Mouse (Mus musculus): Measurements from ENCODE around the gene Rnase1.

Rnase1 gene

DNA sequence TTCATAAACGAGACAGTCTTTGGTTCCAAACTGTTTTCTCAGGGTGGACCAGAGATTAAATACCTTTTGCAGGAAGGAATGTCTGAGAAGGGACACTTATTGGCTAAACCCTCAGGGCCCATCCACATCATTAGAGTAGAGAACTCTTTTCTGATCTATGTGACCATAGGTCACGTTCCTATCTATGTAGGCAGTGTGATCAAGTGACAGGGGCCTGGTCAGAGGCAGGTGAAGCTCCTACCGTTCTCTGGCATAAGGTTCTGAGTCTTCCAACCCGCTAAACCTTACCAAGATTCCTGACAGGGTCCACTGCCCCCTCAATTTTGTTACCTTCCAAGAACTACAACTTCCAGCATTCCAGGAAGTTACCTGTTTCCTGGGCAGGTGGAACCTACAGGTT, 4.5 kb downstream of the Rnase1 start:
- no peak for DNase-seq (ENCODE audit: low spot score)

DNA sequence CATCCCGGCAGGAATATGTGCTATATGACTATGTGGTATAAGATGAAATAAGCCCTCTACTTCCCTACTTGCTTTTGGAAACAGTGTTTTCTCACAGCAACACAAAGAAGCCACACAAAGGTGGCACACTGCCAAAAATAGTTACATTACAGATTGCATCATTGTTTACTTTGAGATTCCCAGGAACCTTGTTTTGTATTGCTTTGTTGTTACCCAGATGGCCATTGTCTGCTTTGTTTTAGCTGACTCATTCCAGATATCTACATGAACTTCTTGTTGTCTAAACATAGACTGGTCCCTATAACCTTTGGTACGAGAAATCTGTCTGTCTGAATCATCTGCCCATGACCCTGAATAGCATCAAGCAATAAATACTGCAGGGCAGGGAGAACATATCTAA, 6.2 kb downstream of the Rnase1 start:
- no peak for DNase-seq (ENCODE audit: low spot score)

DNA sequence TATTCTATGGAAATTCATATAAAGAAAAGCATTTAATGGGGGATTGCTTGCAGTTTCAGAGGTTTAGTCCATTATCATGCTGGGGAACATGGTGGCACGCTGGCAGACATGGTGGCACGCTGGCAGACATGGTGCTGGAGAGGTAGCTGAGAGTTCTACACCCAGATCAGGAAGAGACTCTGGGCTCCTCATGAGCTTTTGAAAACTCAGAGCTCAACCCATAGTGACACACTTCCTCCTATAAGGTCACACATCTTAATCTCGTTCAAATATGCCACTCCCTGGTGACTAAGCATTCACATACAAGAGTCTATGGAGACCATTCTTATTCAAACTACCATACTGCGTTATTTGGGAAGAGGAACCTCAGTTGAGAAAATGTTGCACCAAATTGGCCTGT, 14.2 kb downstream of the Rnase1 start:
- no peak for DNase-seq (ENCODE audit: low spot score)

DNA sequence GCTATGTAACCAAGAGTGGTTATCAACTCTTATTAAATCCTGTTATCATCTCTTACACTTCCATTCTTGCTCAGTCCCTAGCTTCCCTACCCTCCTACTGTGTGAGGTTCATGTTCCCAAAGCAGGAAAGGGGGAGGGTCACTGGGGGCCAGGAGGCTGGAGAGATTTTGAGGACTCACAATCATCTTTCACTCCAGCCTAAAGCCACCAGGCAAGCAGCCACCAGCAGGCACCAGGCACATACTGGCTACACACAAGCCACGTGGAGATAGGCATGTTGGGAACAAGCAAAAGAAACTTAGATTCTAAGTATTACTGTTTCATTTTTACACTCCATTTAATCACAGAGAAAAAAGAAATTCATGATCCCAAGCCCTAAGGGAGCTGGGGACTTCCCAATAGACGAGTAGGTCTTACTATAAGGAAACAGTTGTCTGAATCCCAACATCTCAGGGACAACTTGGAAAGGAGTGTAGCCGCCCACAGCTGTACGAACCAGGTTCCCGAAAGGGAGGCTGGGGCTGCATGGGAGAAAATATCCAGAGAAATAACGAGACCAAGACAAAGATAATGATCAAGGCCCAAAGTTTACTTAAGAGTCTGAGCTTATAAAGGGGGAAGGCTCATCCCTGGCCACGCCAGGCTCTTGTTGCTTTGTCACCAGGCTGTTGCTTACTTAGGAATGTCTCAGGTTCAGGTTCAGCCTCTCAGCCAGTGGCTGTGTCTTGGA, 15.3 kb downstream of the Rnase1 start:
- no peak for DNase-seq (ENCODE audit: low spot score)

DNA sequence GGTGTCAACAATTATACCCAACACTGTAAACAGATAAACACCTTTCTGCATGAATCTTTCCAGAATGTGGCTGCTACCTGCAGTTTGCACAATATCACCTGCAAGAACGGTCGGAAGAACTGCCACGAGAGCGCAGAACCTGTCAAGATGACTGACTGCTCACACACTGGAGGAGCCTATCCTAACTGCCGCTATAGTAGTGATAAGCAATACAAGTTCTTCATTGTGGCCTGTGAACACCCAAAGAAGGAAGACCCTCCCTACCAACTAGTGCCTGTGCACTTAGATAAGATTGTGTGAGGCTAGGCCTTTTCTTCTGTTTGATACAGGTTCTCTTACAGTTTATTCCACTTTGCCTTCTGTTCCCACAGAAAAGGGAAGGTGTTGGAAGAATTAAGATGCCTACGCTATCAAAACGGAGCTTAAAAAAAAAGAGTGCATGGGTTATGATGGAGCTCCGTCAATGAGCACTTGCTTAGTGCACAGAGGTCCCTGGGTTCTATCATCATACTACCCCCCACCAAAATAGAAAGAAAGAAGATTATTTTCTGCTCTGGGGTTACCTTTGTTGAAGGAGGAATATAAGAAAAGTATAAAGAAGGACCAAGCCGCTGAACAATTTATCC, 16.2 kb downstream of the Rnase1 start:
- DNase-seq (ENCODE audit: low spot score): no peak

DNA sequence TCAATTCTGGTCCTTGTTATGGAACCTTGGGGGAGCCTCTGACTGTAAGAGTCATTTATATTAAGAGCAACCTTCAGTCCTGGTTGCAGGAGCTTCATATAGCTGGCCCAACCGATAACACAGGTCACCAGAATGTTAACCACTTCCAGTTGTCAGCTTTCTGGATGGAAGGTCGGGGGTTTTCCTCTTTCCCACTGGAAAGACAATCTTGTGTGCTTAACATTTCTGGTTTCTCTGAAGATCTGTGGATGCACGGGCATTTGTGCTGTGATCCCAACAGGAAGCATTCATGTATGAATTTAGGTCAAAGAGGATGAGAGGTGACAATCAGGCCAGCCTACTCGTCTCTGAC, 17.0 kb downstream of the Rnase1 start:
- no peak for DNase-seq (ENCODE audit: low spot score)

DNA sequence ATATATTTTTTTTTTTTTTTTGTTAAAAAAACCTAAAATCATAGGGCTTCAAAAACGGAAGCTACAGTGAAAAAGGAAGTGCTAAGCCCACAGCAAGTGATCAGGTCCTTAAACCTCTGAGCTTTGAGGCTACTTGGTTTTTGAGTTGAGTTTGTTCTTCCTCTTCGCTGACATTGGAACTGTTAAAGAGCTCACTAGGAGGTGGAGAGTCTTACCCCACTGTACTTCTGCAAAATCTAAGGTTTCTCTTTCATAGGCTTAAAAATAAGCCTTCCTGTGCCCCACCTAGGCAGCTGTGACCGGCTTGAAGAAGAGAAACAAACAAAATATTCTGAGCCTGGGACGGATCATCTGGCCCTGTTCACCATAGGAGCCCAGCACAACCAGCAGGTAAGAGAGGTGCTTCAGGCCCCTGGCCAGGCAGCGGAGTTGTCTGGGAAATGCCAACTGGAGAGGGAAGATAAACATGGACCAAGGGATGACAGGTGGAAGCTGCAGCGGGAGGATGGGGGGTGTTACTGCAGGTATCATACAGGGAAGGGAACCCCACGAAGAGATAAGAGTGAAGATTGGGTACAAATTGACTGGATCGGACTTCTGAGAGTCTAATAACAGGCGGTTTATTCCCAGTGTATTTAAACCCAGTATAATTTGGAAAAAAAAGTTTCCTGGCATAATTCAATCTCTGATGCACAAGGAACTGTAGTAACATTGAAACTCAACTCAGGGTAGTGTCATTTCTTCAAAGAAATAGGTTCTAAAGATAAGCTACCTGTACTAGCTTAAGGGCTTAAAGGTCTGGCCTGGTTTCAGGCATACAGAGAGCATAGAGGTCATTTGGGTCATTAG, 17.6 kb downstream of the Rnase1 start:
- DNase-seq (ENCODE audit: low spot score): no peak

DNA sequence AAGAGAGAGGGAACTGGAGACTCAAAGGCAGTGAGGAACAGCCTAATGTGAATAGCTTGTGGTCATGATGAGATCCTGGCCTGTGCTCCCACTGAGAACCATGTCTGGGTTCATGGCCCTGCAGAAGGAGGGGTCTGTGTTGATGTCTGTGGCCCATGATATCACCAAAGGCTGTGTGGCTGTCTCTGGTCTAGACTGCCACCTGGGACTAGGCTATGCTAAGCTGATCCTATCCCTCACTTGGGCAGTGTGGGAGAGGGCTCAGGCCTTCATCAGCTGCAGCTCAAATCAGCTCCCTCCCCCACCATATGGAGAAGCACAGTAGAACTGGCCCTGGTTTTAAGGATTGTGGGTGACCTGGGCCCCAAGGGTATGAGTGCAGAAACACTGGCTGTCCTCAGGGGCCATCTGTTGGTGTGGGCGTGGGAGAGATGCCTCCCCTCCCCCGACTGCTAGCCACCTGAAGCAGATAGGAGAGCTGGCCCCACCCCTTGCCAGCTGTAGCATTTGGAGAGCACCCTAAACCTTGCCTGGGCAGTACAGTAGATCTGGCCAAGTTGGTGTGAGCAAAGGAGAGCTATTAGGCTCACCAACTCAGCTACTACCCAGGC, 18.8 kb downstream of the Rnase1 start:
- no peak for DNase-seq (ENCODE audit: low spot score)

DNA sequence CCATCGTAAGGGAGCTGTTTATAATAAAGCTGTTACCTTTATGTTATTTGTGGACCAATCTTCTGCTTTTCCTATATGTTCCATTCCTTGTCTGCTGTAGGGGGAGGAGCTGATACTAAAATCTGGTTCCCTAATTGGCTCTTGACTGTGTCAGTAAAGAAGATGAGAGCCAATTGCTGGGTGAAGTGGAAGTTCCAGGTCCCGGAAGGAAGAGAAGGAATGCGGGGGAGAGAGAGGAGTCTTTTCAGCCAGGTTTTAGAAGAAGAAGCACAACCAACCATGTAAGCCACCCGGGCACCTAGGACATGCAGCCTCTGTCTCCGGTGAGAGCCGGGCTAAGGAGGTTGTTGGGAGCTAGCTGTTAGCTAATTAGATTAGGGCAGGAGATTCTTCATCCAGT, 20.9 kb downstream of the Rnase1 start:
- DNase-seq (ENCODE audit: low spot score): no peak

DNA sequence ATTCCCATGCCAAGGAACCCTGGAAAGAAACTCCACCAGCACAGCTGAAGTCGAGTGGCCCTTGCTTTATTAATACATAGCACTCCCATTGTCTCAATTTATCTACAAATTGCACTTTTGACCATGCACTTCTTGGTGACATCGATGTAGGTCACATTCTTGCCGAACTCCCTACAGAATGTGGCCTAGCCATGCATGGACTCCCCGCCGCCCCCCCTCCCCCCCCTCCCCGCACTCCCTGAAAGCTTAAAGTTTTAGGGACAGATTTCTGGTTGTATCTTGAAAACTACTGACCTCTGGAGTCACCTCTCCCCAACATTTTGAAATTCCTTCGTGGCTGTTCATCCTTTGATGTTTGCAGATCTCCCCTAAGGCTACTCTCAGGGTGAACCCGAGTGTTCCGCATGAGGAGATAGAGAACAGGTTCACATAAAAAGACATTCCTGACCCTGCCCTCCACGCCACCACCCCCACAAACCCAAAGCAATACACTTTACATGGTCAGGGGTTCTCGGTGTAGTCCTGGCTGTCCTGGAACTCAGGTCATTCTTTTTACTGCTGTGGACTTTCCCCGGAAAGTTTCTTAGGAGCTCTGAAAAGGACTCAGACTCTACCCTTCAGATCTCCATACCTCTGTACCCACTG, 32.5 kb downstream of the Rnase1 start, which contains the start of gene Eddm3b:
Gene Eddm3b (plus strand): TSS at position 511 of the 645 bp plus-strand sequence.
- DNase-seq (ENCODE audit: low spot score): no peak

DNA sequence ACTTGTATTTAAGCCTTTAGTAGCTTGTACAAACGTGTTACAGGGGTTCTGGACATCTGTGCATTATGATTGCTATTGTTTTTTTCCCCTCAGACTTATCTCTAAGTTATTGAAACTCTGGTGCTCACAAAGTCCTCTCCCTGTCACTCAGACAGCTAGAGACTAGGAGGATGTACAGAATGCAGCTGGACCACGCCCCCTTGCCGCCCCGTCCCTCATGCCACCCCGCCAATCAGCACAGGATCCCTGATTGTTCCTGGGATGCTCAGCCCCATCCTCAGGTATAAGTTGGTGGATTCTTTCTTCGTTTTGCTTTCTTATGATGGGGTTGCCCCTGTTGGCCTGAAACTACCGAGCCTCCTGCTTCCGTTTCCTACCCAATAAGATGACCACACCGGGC, 33.1 kb downstream of the Rnase1 start:
- no peak for DNase-seq (ENCODE audit: low spot score)

DNA sequence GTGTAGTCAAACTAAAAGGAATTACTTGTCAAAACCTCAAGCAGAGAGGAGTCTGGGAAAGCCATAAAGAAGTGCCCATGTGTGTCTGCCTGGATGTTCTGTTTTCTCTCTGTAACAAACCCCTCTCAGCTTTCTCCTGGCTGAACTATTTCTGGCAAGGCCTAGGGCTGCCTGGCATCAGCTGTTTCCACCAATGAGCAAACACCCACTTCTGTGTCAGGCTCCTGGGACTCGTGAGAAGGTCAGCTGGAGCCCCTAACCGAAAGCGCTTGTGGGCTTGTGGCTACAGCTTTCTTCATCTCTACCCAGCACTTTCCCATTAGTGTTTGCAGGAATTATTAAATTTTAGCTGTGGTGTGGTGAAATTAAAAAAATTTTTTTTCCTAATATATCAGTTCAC, 34.6 kb downstream of the Rnase1 start:
- no peak for DNase-seq (ENCODE audit: low spot score)

DNA sequence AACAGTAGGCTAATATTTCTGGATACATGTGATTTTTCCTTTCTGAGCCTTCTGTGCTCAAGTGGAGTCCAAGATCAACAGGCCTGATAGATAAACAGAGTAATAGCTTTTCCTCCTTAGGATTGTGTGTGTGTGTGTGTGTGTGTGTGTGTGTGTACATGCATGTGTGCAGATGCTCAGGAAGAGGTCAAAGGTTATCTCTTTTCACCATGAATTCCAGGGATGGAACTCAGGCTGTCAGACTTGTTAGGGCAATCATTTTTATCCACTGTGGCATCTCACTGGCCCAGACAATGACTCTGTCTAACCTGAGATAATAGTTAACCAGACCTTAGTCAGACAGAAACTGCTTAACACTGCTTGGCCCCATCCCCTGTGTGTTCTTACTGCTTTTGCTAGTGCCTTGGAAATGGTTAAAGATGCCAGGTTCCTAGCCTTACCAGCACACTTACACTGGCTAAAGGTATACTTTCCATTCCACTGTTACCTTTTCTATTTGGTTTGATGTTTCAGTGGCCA, 40.1 kb downstream of the Rnase1 start:
- no peak for DNase-seq (ENCODE audit: low spot score)

DNA sequence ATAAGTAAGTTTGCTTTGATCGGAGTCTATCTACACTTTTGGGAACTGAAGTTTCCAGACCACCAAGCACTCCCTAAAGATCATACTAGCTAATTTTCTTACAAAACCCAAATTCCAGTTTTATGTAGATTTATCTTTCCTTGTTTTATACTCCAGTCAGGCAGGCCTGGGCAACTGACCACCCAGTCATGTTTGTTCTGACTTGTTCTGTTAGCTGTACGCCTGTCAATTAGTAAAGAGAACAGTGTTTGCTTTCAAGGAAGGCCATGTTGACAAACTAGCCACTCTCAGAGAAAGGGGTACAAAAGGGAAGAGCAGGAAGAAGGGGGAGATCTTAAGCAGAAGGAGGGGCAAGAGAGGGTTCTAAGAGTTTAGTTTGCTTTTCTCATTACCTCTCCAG, 42.2 kb downstream of the Rnase1 start:
- no peak for DNase-seq (ENCODE audit: low spot score)

DNA sequence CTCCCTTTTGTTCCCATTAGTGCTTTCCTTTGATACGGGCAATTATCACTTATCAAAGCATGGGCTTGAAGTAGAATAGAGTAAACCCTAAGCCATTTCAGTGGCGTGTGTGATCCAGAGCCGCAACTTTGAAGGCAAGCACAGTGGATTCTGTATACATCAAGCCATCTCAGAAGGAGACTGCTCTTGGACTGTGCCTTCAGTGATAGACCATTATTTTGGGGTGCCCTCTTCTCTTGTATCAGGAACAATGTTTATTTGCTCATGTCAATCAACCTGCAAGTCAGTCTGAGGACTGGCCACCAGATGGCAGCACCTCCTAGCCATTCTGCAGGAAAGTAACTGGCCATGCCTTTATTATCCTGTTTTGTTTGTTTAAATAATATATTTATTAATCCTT, 43.4 kb downstream of the Rnase1 start:
- DNase-seq (ENCODE audit: low spot score): no peak

DNA sequence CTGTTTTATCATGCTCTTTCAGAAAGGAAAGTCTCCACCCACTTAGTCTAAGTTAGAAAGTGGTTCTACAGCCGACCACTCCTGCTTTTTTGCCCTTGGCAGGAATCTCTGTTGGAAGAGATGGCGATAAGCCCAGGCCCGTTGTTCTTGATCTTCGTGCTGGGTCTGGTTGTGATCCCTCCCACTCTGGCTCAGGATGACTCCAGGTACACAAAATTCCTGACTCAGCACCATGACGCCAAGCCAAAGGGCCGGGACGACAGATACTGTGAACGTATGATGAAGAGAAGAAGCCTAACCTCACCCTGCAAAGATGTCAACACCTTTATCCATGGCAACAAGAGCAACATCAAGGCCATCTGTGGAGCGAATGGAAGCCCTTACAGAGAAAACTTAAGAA, 45.3 kb downstream of the Rnase1 start:
- DNase-seq (ENCODE audit: low spot score): no peak

DNA sequence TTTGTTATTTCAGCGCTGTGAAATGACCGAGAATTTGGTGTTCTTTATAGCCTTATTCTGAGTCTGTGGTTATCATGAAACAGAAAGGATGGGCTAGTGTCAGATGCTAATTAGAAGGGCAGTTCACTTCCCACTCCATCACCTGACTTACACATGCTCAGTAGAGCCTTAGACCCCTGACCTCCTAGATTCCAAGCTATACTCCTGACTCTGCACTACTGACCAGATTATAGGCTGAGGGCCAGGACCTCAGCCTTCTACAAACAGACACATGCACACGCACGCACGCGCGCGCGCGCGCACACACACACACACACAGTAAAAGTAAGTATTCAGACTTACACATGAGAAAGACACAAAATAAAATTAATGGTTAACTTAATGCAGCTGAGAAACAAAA, 47.7 kb downstream of the Rnase1 start:
- DNase-seq (ENCODE audit: low spot score): no peak

DNA sequence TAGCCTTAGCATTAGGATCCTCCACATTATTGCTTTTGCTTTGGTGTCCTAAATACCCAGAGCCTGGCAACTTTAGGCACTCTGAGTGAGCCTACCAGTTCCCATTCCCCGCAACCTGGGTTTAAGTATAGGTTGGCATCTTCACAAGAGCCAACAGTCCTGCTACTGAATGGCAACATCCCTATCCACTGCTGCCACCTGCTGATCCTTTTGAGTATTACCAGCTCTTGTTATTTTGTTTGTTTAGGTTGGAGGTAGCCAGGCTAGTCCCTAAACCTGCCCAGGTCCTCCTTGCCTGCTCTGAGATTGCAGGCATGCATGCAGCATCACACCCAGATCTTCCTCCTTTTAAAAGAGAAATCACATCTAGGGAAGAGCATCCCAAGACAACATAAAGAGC, 48.3 kb downstream of the Rnase1 start:
- DNase-seq (ENCODE audit: low spot score): peak; percentile 20

DNA sequence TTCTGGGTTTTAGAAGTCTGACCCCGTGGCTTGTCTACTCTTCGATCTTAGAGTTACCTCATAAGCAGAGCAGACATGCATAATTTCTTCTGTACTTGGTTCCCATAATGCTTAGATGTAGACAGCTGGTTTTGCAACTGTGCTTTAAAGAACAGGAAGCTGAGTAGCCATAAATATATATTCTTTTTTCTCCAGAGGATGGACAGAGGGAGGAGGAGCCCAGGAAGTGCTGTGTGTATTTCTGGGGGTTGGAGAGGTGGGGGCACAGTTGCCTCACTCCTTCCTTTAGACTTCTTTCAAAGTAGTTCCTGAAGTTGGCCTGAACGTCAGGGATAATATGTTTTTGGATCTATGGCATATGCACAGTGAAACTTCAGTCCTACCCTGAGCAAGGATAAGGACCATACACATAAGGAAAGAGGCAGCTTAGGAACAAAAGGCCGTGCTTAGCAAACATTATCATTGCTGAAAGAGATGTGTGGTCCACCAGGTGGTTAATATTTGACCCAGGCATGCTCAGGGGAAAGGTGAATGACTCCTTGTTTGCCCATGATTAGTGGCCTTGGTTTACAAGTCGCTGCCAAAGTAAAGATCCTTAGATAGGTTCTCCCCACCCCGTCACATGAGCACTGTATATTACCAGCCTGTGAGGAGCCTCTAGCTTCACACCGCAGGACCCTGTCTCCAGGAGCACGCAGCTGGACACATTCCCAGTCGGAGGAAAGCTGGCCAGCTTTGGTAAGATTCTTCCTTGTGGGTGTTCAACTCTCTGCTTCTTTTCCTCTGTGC, 50.7 kb downstream of the Rnase1 start:
- DNase-seq (ENCODE audit: low spot score): no peak
